Comparison of ENCODE assay signal across 15 mouse cellular contexts in the genomic region with DNA sequence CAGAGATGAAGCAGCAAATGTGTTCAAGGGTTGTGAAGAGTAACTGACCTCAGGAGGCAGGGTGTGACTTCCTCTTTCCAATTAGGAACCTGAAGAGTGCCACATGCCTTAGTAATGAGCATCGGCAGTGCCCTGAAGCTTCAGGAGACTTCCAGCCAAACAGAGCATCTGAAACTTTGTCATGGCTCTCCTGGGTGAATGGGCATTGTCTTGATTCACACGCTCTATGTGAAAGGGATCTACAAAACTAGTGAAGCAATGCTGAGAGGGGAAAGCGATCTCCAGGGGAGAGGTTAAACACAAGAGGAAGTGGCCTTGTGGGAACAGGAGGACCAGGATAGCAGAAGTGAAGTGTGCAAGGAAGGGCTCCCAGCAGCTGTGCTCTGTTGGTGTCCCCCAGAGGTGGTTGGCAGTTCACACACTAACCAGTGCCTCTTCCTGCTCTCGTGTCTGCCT. TPM values are rescaled to one million over a fixed set of nuclear protein-coding genes. Genes with fewer than 3 reads are reported as not detected.
DNase-seq lines count a peak whose midpoint lies in the region; ATAC-seq and TF ChIP-seq lines count a peak whose summit lies in the region.
"Had no signal": no experiment of that assay in that cellular context is flagged by ENCODE, and none has a peak within 500 bp of the region (broad histone marks: within the 10 kb centered on the region; RNA-seq: fewer than 3 reads in every experiment).

No protein-coding gene starts in this region.

- 56% methylated on average over 4 of the region's 4 CpGs for WGBS in liver, embryonic 12.5 days (ENCODE audit: insufficient replicate concordance)
- 81% methylated on average over 4 of the region's 4 CpGs for WGBS in midbrain, postnatal 0 days
- WGBS in hindbrain, embryonic 13.5 days, result 72% methylated on average over 4 of the region's 4 CpGs

- H3K36me3 ChIP-seq in MEL (ENCODE audit: control insufficient read depth in 1 of 2, insufficient read depth in 2 of 2, low read length in 2 of 2), result peaks cover 9 to 34% of the 10 kb centered on the region in 2 experiments; a peak in 3 of 4 replicates
- H3K36me3 ChIP-seq in liver, embryonic 12.5 days, result peaks cover 87% of the 10 kb centered on the region
- H3K36me3 ChIP-seq in midbrain, postnatal 0 days (ENCODE audit: insufficient read depth, low read length), result no peaks in the 10 kb centered on the region
- no peaks in the 10 kb centered on the region for H3K36me3 ChIP-seq in hindbrain, embryonic 13.5 days
- H3K36me3 ChIP-seq: embryonic facial prominence, embryonic 13.5 days; intestine, embryonic 15.5 days; neural tube, embryonic 12.5 days had no signal

- H3K27me3 ChIP-seq in MEL (ENCODE audit: control insufficient read depth in 1 of 2, insufficient read depth in 2 of 2, low read length in 2 of 2), result no peaks in the 10 kb centered on the region
- no peaks in the 10 kb centered on the region for H3K27me3 ChIP-seq in liver, embryonic 12.5 days (replicated peaks)
- no peaks in the 10 kb centered on the region for H3K27me3 ChIP-seq in midbrain, postnatal 0 days (ENCODE audit: insufficient read depth, low read length)
- no peaks in the 10 kb centered on the region for H3K27me3 ChIP-seq in hindbrain, embryonic 13.5 days
- H3K27me3 ChIP-seq: embryonic facial prominence, embryonic 13.5 days; forebrain, embryonic 13.5 days; intestine, embryonic 15.5 days; neural tube, embryonic 12.5 days had no signal

- H3K4me2 ChIP-seq in liver, embryonic 12.5 days, result no peak overlapping the region
- H3K4me2 ChIP-seq in midbrain, postnatal 0 days (ENCODE audit: low read depth, low read length, poor library complexity, severe bottlenecking), result no peak overlapping the region
- no peak overlapping the region for H3K4me2 ChIP-seq in hindbrain, embryonic 13.5 days
- H3K4me2 ChIP-seq: embryonic facial prominence, embryonic 13.5 days; forebrain, embryonic 13.5 days; intestine, embryonic 15.5 days; neural tube, embryonic 12.5 days had no signal

- no peak; the same call in 1 of the 2 replicates for TF ChIP-seq RAD21 in MEL (IDR thresholded peaks at IDR 0.05; ENCODE audit: low read depth, low read length)

- peak; percentile 50; the same call in 1 of the 2 replicates for ATAC-seq in liver, embryonic 12.5 days
- ATAC-seq in monocyte, adult 5-6 weeks (replicated peaks; ENCODE audit: insufficient number of reproducible peaks, low FRiP score, low TSS enrichment, poor library complexity, severe bottlenecking), result peak; percentile 88
- ATAC-seq in midbrain, postnatal 0 days (ENCODE audit: low FRiP score), result no peak
- no peak for ATAC-seq in hindbrain, embryonic 13.5 days (ENCODE audit: low FRiP score)
- ATAC-seq: forebrain, embryonic 13.5 days; intestine, embryonic 15.5 days had no signal

- peak; percentile 44 to 53 for DNase-seq in lung, adult 18-20 months
- no peak for DNase-seq in lung, postnatal 14 days
- peak; percentile 82 for DNase-seq in MEL (ENCODE audit: low read depth, low spot score)
- no peak for DNase-seq in midbrain, postnatal 0 days (ENCODE audit: low spot score)
- DNase-seq in cerebellum, adult 8-10 months, result no peak
- DNase-seq: cerebellum, postnatal 14 days; layer of hippocampus, adult 9-11 months; left cerebral cortex, postnatal 4 days had no signal

- H3K9ac ChIP-seq in MEL (ENCODE audit: control insufficient read depth, low read depth, low read length, poor library complexity, severe bottlenecking), result no peak overlapping the region
- no peak overlapping the region for H3K9ac ChIP-seq in liver, embryonic 12.5 days
- H3K9ac ChIP-seq in midbrain, postnatal 0 days (replicated peaks; ENCODE audit: low read length, poor library complexity, severe bottlenecking), result no peak overlapping the region
- no peak overlapping the region for H3K9ac ChIP-seq in hindbrain, embryonic 13.5 days
- H3K9ac ChIP-seq: embryonic facial prominence, embryonic 13.5 days; forebrain, embryonic 13.5 days; intestine, embryonic 15.5 days; neural tube, embryonic 12.5 days had no signal

- peak overlapping the region; percentile 22; the same call in 1 of the 2 replicates for H3K27ac ChIP-seq in MEL (ENCODE audit: control insufficient read depth, low read depth, low read length)
- no peak overlapping the region for H3K27ac ChIP-seq in liver, embryonic 12.5 days
- H3K27ac ChIP-seq in midbrain, postnatal 0 days (ENCODE audit: low read depth, low read length), result no peak overlapping the region
- no peak overlapping the region for H3K27ac ChIP-seq in hindbrain, embryonic 13.5 days
- H3K27ac ChIP-seq: embryonic facial prominence, embryonic 13.5 days; forebrain, embryonic 13.5 days; intestine, embryonic 15.5 days; neural tube, embryonic 12.5 days had no signal

- H3K4me3 ChIP-seq in MEL (ENCODE audit: control insufficient read depth in 1 of 2, insufficient read depth in 1 of 2, low read depth in 2 of 2, low read length in 2 of 2), result no peak overlapping the region
- no peak overlapping the region for H3K4me3 ChIP-seq in liver, embryonic 12.5 days
- no peak overlapping the region for H3K4me3 ChIP-seq in midbrain, postnatal 0 days (ENCODE audit: low read depth, low read length)
- no peak overlapping the region for H3K4me3 ChIP-seq in hindbrain, embryonic 13.5 days
- H3K4me3 ChIP-seq: embryonic facial prominence, embryonic 13.5 days; forebrain, embryonic 13.5 days; intestine, embryonic 15.5 days; neural tube, embryonic 12.5 days had no signal

- H3K4me1 ChIP-seq in MEL (ENCODE audit: control insufficient read depth in 1 of 2, insufficient read depth in 2 of 2, low read length in 2 of 2), result peaks cover 0 to 2% of the 10 kb centered on the region in 2 experiments; a peak in 1 of 4 replicates
- H3K4me1 ChIP-seq in liver, embryonic 12.5 days, result no peaks in the 10 kb centered on the region
- no peaks in the 10 kb centered on the region for H3K4me1 ChIP-seq in midbrain, postnatal 0 days (ENCODE audit: insufficient read depth, low read length)
- no peaks in the 10 kb centered on the region for H3K4me1 ChIP-seq in hindbrain, embryonic 13.5 days (replicated peaks)
- H3K4me1 ChIP-seq: embryonic facial prominence, embryonic 13.5 days; forebrain, embryonic 13.5 days; intestine, embryonic 15.5 days; neural tube, embryonic 12.5 days had no signal

- TF ChIP-seq EP300 in MEL (IDR thresholded peaks at IDR 0.05; ENCODE audit: low read depth in 1 of 2, low read length in 2 of 2), result peak; percentile 13 to 62; a peak in 2 of 4 replicates

- no peaks in the 10 kb centered on the region for H3K9me3 ChIP-seq in MEL (replicated peaks; ENCODE audit: insufficient read depth, low read length)
- H3K9me3 ChIP-seq in liver, embryonic 12.5 days (replicated peaks), result no peaks in the 10 kb centered on the region
- no peaks in the 10 kb centered on the region for H3K9me3 ChIP-seq in midbrain, postnatal 0 days (ENCODE audit: low read length)
- H3K9me3 ChIP-seq in hindbrain, embryonic 13.5 days, result no peaks in the 10 kb centered on the region
- H3K9me3 ChIP-seq: embryonic facial prominence, embryonic 13.5 days; forebrain, embryonic 13.5 days; intestine, embryonic 15.5 days; neural tube, embryonic 12.5 days had no signal

- TF ChIP-seq POLR2A in MEL (IDR thresholded peaks at IDR 0.05; ENCODE audit: control insufficient read depth in 1 of 2, insufficient read depth in 1 of 2, low read depth in 1 of 2, low read length in 2 of 2, poor library complexity in 1 of 2), result no peak; a peak in 2 of 4 replicates

- no peaks in the 10 kb centered on the region for H3K79me2 ChIP-seq in MEL (ENCODE audit: control insufficient read depth, insufficient read depth, low read length, poor library complexity)

- TF ChIP-seq CTCF in MEL (IDR thresholded peaks at IDR 0.05 in 2 of 3, conservative IDR thresholded peaks at IDR 0.05 in 1 of 3; ENCODE audit: control insufficient read depth in 1 of 3, insufficient read depth in 1 of 3, low read depth in 2 of 3, low read length in 3 of 3, poor library complexity in 1 of 3, severe bottlenecking in 1 of 3), result no peak
- TF ChIP-seq CTCF in midbrain, postnatal 0 days (IDR thresholded peaks at IDR 0.05), result no peak

TF ChIP-seq in MEL, 35 proteins besides CTCF, POLR2A, EP300 and RAD21 (continues in another document):
- TF ChIP-seq MYB (IDR thresholded peaks at IDR 0.05; ENCODE audit: low read depth, low read length) (no peak), SIN3A (IDR thresholded peaks at IDR 0.05; ENCODE audit: low read length) (no peak), ZMIZ1 (IDR thresholded peaks at IDR 0.05; ENCODE audit: low read depth, low read length) (no peak), POLR2AphosphoS2 (IDR thresholded peaks at IDR 0.05; ENCODE audit: low read length) (no peak), USF1 (IDR thresholded peaks at IDR 0.05; ENCODE audit: low read depth, low read length) (no peak), GATA1 (IDR thresholded peaks at IDR 0.05; ENCODE audit: low read depth, low read length) (no peak), ZKSCAN1 (IDR thresholded peaks at IDR 0.05; ENCODE audit: low read depth, low read length) (no peak), MAFK (IDR thresholded peaks at IDR 0.05; ENCODE audit: borderline replicate concordance, low read depth, low read length) (no peak), CHD1 (IDR thresholded peaks at IDR 0.05; ENCODE audit: low read depth, low read length) (no peak), HCFC1 (IDR thresholded peaks at IDR 0.05; ENCODE audit: low read depth, low read length) (no peak), ELF1 (IDR thresholded peaks at IDR 0.05; ENCODE audit: low read depth, low read length) (0 out of 2 replicates have a peak, but pooled peaks have one; percentile 7), ZNF384 (IDR thresholded peaks at IDR 0.05; ENCODE audit: low read depth, low read length) (no peak), E2F4 (IDR thresholded peaks at IDR 0.05; ENCODE audit: borderline replicate concordance, low read depth, low read length) (no peak), JUND (IDR thresholded peaks at IDR 0.05; ENCODE audit: low read depth, low read length) (no peak), MYC (IDR thresholded peaks at IDR 0.05; ENCODE audit: low read depth, low read length) (peak; percentile 70; the same call in 1 of the 2 replicates), BHLHE40 (IDR thresholded peaks at IDR 0.05; ENCODE audit: borderline replicate concordance, low read depth, low read length) (no peak), POLR2AphosphoS5 (IDR thresholded peaks at IDR 0.05; ENCODE audit: borderline replicate concordance, low read depth, low read length) (no peak), MAZ (IDR thresholded peaks at IDR 0.05; ENCODE audit: low read depth, low read length) (no peak)

RNA-seq across cellular contexts. Expression of a gene that starts 45.5 kb away (rescaled TPM):
- 57.8 and 59.9 TPM in 2 replicates for total RNA-seq in MEL (2012; rRNA removed)
- 10 to 100 TPM; 34.2 to 51.2 TPM for polyA plus RNA-seq in MEL (2012; ENCODE audit: insufficient read depth in 1 of 2, insufficient read length in 2 of 2, low read depth in 1 of 2, low replicate concordance in 2 of 2, missing spikeins in 1 of 2)
- 126 and 130 TPM in 2 replicates for polyA plus RNA-seq in liver, embryonic 12.5 days (2016; fragmentation: Nextera tagmentation; extraction: Ambion mirVana)
- total RNA-seq in monocyte, adult 5-6 weeks (2017), result 1.8 to 4.7 TPM (median 4.7 TPM) in 3 replicates
- total RNA-seq in midbrain, postnatal 0 days (2014; rRNA removed), result 4.4 and 5.2 TPM in 2 replicates
- polyA plus RNA-seq in midbrain, postnatal 0 days (2015; fragmentation: Nextera tagmentation; extraction: Ambion mirVana), result 2.2 and 3.7 TPM in 2 replicates
- polyA plus RNA-seq in hindbrain, embryonic 13.5 days (2015; fragmentation: Nextera tagmentation; extraction: Ambion mirVana), result 15.4 and 15.5 TPM in 2 replicates

Comparison
In these comparisons a context has a peak if more than half of its experiments do, and no peak if none do; other contexts are left out.
1. DNase-seq: peak in lung, adult 18-20 months (2 of 2) and MEL (single experiment); none in lung, postnatal 14 days (single experiment), midbrain, postnatal 0 days (single experiment) and cerebellum, adult 8-10 months (single experiment).
2. ATAC-seq: peak in liver, embryonic 12.5 days (single experiment) and monocyte, adult 5-6 weeks (single experiment); none in midbrain, postnatal 0 days (single experiment) and hindbrain, embryonic 13.5 days (single experiment).